ENCODE assay signal across 8 mouse cellular contexts in the genomic region with DNA sequence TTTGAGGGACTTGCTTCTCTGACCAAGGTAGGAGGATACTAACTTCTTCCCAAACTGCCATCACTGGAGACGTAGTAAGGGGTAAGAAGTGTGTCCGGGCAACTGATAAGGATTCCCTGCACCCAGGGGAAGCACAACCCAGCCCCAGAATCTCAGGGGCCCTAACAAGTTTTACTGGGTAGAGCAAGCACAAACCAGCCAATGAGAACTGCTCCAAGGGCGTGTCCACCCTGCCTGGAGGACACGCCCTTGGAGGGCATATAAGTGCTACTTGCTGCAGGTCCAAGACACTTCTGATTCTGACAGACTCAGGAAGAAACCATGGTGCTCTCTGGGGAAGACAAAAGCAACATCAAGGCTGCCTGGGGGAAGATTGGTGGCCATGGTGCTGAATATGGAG. TPM values are rescaled to one million over a fixed set of nuclear protein-coding genes. Genes with fewer than 3 reads are reported as not detected.
DNase-seq lines count a peak whose midpoint lies in the region; ATAC-seq and TF ChIP-seq lines count a peak whose summit lies in the region.
"Not testable (repeated sequence)": the region's sequence is repeated elsewhere in the genome, so short reads cannot be mapped to it uniquely, and the experiment has no call there.

A gene (plus strand): TSS at position 287 of the 400 bp plus-strand sequence.

- not testable (repeated sequence) for TF ChIP-seq POLR2A in liver, adult 2 months (IDR thresholded peaks at IDR 0.05; ENCODE audit: extremely low read depth, insufficient read depth, low read length); testis, adult 2 months (IDR thresholded peaks at IDR 0.05; ENCODE audit: control insufficient read depth, low read depth, low read length)

- DNase-seq in adrenal gland, postnatal 14 days; forebrain, embryonic 10.5 days (ENCODE audit: extremely low spot score, low spot score); heart, adult 18-20 months; layer of hippocampus, adult 8-10 months (ENCODE audit: low spot score in 2 of 2); liver, adult 2 months (ENCODE audit: extremely low read depth, low read depth, low spot score): not testable (repeated sequence)

- H3K9me3 ChIP-seq in forebrain, embryonic 10.5 days; hindbrain, embryonic 12.5 days (replicated peaks); midbrain, embryonic 12.5 days: not testable (repeated sequence)

- not testable (repeated sequence) for H3K4me2 ChIP-seq in hindbrain, embryonic 12.5 days (replicated peaks); midbrain, embryonic 12.5 days (replicated peaks)

- not testable (repeated sequence) for H3K9ac ChIP-seq in hindbrain, embryonic 12.5 days; liver, adult 2 months (ENCODE audit: low read depth, low read length); midbrain, embryonic 12.5 days (replicated peaks)

- not testable (repeated sequence) for H3K36me3 ChIP-seq in forebrain, embryonic 10.5 days (replicated peaks); hindbrain, embryonic 12.5 days; liver, adult 2 months (ENCODE audit: control insufficient read depth, insufficient read depth, low read length); midbrain, embryonic 12.5 days; testis, adult 2 months (ENCODE audit: control insufficient read depth, insufficient read depth, low read length)

- peaks cover 12% of the 10 kb centered on the region for H3K27me3 ChIP-seq in forebrain, embryonic 10.5 days (ENCODE audit: poor library complexity, severe bottlenecking)
- H3K27me3 ChIP-seq in hindbrain, embryonic 12.5 days; liver, adult 2 months (ENCODE audit: control insufficient read depth, insufficient read depth, low read length); testis, adult 2 months (ENCODE audit: control insufficient read depth, insufficient read depth, low read length): not testable (repeated sequence)
- H3K27me3 ChIP-seq in midbrain, embryonic 12.5 days = peaks cover 14% of the 10 kb centered on the region

- not testable (repeated sequence) for ATAC-seq in hindbrain, embryonic 12.5 days (ENCODE audit: low FRiP score); midbrain, embryonic 12.5 days (ENCODE audit: low FRiP score, low read depth)

- WGBS in forebrain, embryonic 10.5 days = no CpG with 5 or more reads among the region's 4 CpGs
- no CpG with 5 or more reads among the region's 4 CpGs for WGBS in hindbrain, embryonic 12.5 days
- WGBS in liver, adult 2 months = no CpG with 5 or more reads among the region's 4 CpGs
- no CpG with 5 or more reads among the region's 4 CpGs for WGBS in midbrain, embryonic 12.5 days

- not testable (repeated sequence) for H3K27ac ChIP-seq in forebrain, embryonic 10.5 days; hindbrain, embryonic 12.5 days; liver, adult 2 months (replicated peaks; ENCODE audit: insufficient read depth, low read depth, low read length); midbrain, embryonic 12.5 days (replicated peaks); testis, adult 2 months (ENCODE audit: control insufficient read depth, insufficient read depth, low read depth, low read length)

- not testable (repeated sequence) for H3K4me3 ChIP-seq in forebrain, embryonic 10.5 days; hindbrain, embryonic 12.5 days; liver, adult 2 months (ENCODE audit: insufficient read depth, low read depth, low read length); midbrain, embryonic 12.5 days; testis, adult 2 months (ENCODE audit: control insufficient read depth, low read depth, low read length)

- H3K79me2 ChIP-seq in liver, adult 2 months (ENCODE audit: control insufficient read depth, insufficient read depth, low read length) = not testable (repeated sequence)

- H3K4me1 ChIP-seq in forebrain, embryonic 10.5 days; hindbrain, embryonic 12.5 days; liver, adult 2 months (ENCODE audit: control insufficient read depth, insufficient read depth, low read length); midbrain, embryonic 12.5 days; testis, adult 2 months (ENCODE audit: control insufficient read depth, insufficient read depth, low read length): not testable (repeated sequence)

- not testable (repeated sequence) for TF ChIP-seq CTCF in liver, adult 2 months (IDR thresholded peaks at IDR 0.05; ENCODE audit: low read depth, low read length); testis, adult 2 months (IDR thresholded peaks at IDR 0.05; ENCODE audit: control insufficient read depth, insufficient read depth, insufficient replicate concordance, low read depth, low read length)

RNA-seq across cellular contexts. Expression of the gene that starts here (rescaled TPM):
- total RNA-seq in adrenal gland, postnatal 14 days (2021) = 8,335 and 10,867 TPM in 2 replicates
- 3,944 and 5,635 TPM in 2 replicates for polyA plus RNA-seq in forebrain, embryonic 10.5 days (2016; fragmentation: Nextera tagmentation; extraction: Ambion mirVana)
- 1,000 to 10,000 TPM; 8,094 to 8,438 TPM for total RNA-seq in heart, adult 18-20 months (2021)
- 6,460 and 7,804 TPM in 2 replicates for polyA plus RNA-seq in hindbrain, embryonic 12.5 days (2016; fragmentation: Nextera tagmentation; extraction: Ambion mirVana)
- 100 to 1,000 TPM; 122 to 263 (median 165) TPM for total RNA-seq in layer of hippocampus, adult 8-10 months (2022)
- total RNA-seq in liver, adult 2 months (2014; rRNA removed) = 243 and 388 TPM in 2 replicates
- polyA plus RNA-seq in liver, adult 2 months (2012; rRNA removed) = 604 and 869 TPM in 2 replicates
- polyA plus RNA-seq in midbrain, embryonic 12.5 days (2016; fragmentation: Nextera tagmentation; extraction: Ambion mirVana) = 6,134 and 7,278 TPM in 2 replicates
- 88.0 and 93.8 TPM in 2 replicates for polyA plus RNA-seq in testis, adult 2 months (2012; rRNA removed)

Comparison
In these comparisons a context has a peak if more than half of its experiments do, and no peak if none do; other contexts are left out.
1. RNA of the gene that starts here (total RNA-seq): 8,094 to 8,438 TPM in heart, adult 18-20 months and 8,335 to 10,867 TPM in adrenal gland, postnatal 14 days; 243 to 388 TPM in liver, adult 2 months and 122 to 263 TPM in layer of hippocampus, adult 8-10 months; every median in the first group is over 10 times any median in the second.